Mouse (Mus musculus): ENCODE results near the gene Ksr1. TPM values are rescaled to one million over a fixed set of nuclear protein-coding genes. Genes with fewer than 3 reads are reported as not detected.

Gene Ksr1
- total and polyA plus RNA-seq, 2 experiments from 2014 or later, result 3.2 to 33.7 TPM

- Histone ChIP-seq H3K4me2 (ENCODE audit: low read depth, low read length, poor library complexity, severe bottlenecking) (no peak overlapping the region), H3K36me3 (ENCODE audit: insufficient read depth, low read length) (no peaks in the 10 kb centered on the region), H3K4me1 (ENCODE audit: insufficient read depth, low read length) (no peaks in the 10 kb centered on the region), H3K27me3 (ENCODE audit: insufficient read depth, low read length) (no peaks in the 10 kb centered on the region), H3K9me3 (ENCODE audit: low read length) (no peaks in the 10 kb centered on the region), H3K9ac (replicated peaks; ENCODE audit: low read length, poor library complexity, severe bottlenecking) (no peak overlapping the region), H3K27ac (ENCODE audit: low read depth, low read length) (no peak overlapping the region), H3K4me3 (ENCODE audit: low read depth, low read length) (no peak overlapping the region)
- TF ChIP-seq CTCF (IDR thresholded peaks at IDR 0.05), result no peak
- 90% methylated on average over 12 of the region's 12 CpGs for WGBS
- ATAC-seq (ENCODE audit: low FRiP score), result no peak
- DNase-seq (ENCODE audit: low spot score), result no peak
Measured at GRCm38 (mm10) chr11:78982513-78983291, 163.5 kb downstream of the Ksr1 start.

- Histone ChIP-seq H3K4me3 (ENCODE audit: low read depth, low read length) (no peak overlapping the region), H3K36me3 (ENCODE audit: insufficient read depth, low read length) (no peaks in the 10 kb centered on the region), H3K27ac (ENCODE audit: low read depth, low read length) (no peak overlapping the region), H3K9me3 (ENCODE audit: low read length) (no peaks in the 10 kb centered on the region), H3K27me3 (ENCODE audit: insufficient read depth, low read length) (no peaks in the 10 kb centered on the region), H3K9ac (replicated peaks; ENCODE audit: low read length, poor library complexity, severe bottlenecking) (no peak overlapping the region), H3K4me1 (ENCODE audit: insufficient read depth, low read length) (no peaks in the 10 kb centered on the region), H3K4me2 (ENCODE audit: low read depth, low read length, poor library complexity, severe bottlenecking) (no peak overlapping the region)
- WGBS, result 93% methylated on average over 2 of the region's 2 CpGs
- no peak for ATAC-seq (ENCODE audit: low FRiP score)
- TF ChIP-seq CTCF (IDR thresholded peaks at IDR 0.05), result no peak
- no peak for DNase-seq (ENCODE audit: low spot score)
Measured at GRCm38 (mm10) chr11:78982042-78982441, 164.2 kb downstream of the Ksr1 start.

GRCm38 (mm10) chr11:78980083-78980634 lies 166.0 kb downstream of the Ksr1 start:
- Histone ChIP-seq H3K36me3 (ENCODE audit: insufficient read depth, low read length) (no peaks in the 10 kb centered on the region), H3K4me3 (ENCODE audit: low read depth, low read length) (no peak overlapping the region), H3K27ac (ENCODE audit: low read depth, low read length) (no peak overlapping the region), H3K27me3 (ENCODE audit: insufficient read depth, low read length) (no peaks in the 10 kb centered on the region), H3K4me2 (ENCODE audit: low read depth, low read length, poor library complexity, severe bottlenecking) (no peak overlapping the region), H3K4me1 (ENCODE audit: insufficient read depth, low read length) (no peaks in the 10 kb centered on the region), H3K9ac (replicated peaks; ENCODE audit: low read length, poor library complexity, severe bottlenecking) (no peak overlapping the region), H3K9me3 (ENCODE audit: low read length) (no peaks in the 10 kb centered on the region)
- WGBS, result 80% methylated on average over 4 of the region's 4 CpGs
- no peak for TF ChIP-seq CTCF (IDR thresholded peaks at IDR 0.05)
- DNase-seq (ENCODE audit: low spot score) (no peak), ATAC-seq (ENCODE audit: low FRiP score) (no peak)

- no peak for ATAC-seq (ENCODE audit: low FRiP score)
- no peaks in the 10 kb centered on the region for H3K9me3 ChIP-seq (ENCODE audit: low read length)
- no peak for TF ChIP-seq CTCF (IDR thresholded peaks at IDR 0.05)
- no peak overlapping the region for H3K27ac ChIP-seq (ENCODE audit: low read depth, low read length)
- no peaks in the 10 kb centered on the region for H3K27me3 ChIP-seq (ENCODE audit: insufficient read depth, low read length)
- no peak overlapping the region for H3K4me3 ChIP-seq (ENCODE audit: low read depth, low read length)
- no peak overlapping the region for H3K4me2 ChIP-seq (ENCODE audit: low read depth, low read length, poor library complexity, severe bottlenecking)
- H3K4me1 ChIP-seq (ENCODE audit: insufficient read depth, low read length), result no peaks in the 10 kb centered on the region
- 86% methylated on average over 12 of the region's 12 CpGs for WGBS
- H3K36me3 ChIP-seq (ENCODE audit: insufficient read depth, low read length), result no peaks in the 10 kb centered on the region
- DNase-seq (ENCODE audit: low spot score), result no peak
- no peak overlapping the region for H3K9ac ChIP-seq (replicated peaks; ENCODE audit: low read length, poor library complexity, severe bottlenecking)
Measured at GRCm38 (mm10) chr11:78978176-78979019, 167.8 kb downstream of the Ksr1 start.

GRCm38 (mm10) chr11:78976731-78977510 lies 169.3 kb downstream of the Ksr1 start:
- no peak for DNase-seq (ENCODE audit: low spot score)
- WGBS, result 82% methylated on average over 8 of the region's 8 CpGs
- no peaks in the 10 kb centered on the region for H3K27me3 ChIP-seq (ENCODE audit: insufficient read depth, low read length)
- H3K9me3 ChIP-seq (ENCODE audit: low read length), result no peaks in the 10 kb centered on the region
- no peaks in the 10 kb centered on the region for H3K36me3 ChIP-seq (ENCODE audit: insufficient read depth, low read length)
- no peak overlapping the region for H3K4me3 ChIP-seq (ENCODE audit: low read depth, low read length)
- TF ChIP-seq CTCF (IDR thresholded peaks at IDR 0.05), result no peak
- no peak for ATAC-seq (ENCODE audit: low FRiP score)
- H3K9ac ChIP-seq (replicated peaks; ENCODE audit: low read length, poor library complexity, severe bottlenecking), result no peak overlapping the region
- H3K4me1 ChIP-seq (ENCODE audit: insufficient read depth, low read length), result 0 out of 2 replicates have a peak, but pooled peaks cover 3% of the 10 kb centered on the region
- no peak overlapping the region for H3K27ac ChIP-seq (ENCODE audit: low read depth, low read length)
- H3K4me2 ChIP-seq (ENCODE audit: low read depth, low read length, poor library complexity, severe bottlenecking), result no peak overlapping the region

Measured in midbrain, postnatal 0 days (tissue).